Mouse (Mus musculus) hindbrain, embryonic 16.5 days (tissue): ENCODE data around the gene Lyve1. TPM values are rescaled to one million over a fixed set of nuclear protein-coding genes. Genes with fewer than 3 reads are reported as not detected.
A peak's percentile ranks its signal among the peaks of the same experiment; 100 is the strongest.

Experiments used
- ATAC-seq: fragments of 200-750 bp; cut with Nextera tagmentation; 2 replicates; pipeline ENCODE4 v1.8.0; 2017; ENCODE audit warnings: moderate TSS enrichment, moderate library complexity
- H3K27ac ChIP-seq: fragments of 300-500 bp; sonication (generic); 2 replicates; pipeline ENCODE4 v1.5.1; 2014; ENCODE audit warnings: low read depth, mild to moderate bottlenecking, control low read depth, low read length, moderate library complexity
- H3K27me3 ChIP-seq: fragments of 300-500 bp; sonication (generic); replicated peaks from 2 replicates; pipeline ENCODE4 v1.6.1; 2014; ENCODE audit warnings: low read length; ENCODE audit not compliant: control insufficient read depth, insufficient read depth
- H3K36me3 ChIP-seq: fragments of 300-500 bp; sonication (generic); 2 replicates; pipeline ENCODE4 v1.6.1; 2014; ENCODE audit warnings: mild to moderate bottlenecking, low read length, moderate library complexity, mixed read lengths; ENCODE audit not compliant: control insufficient read depth, insufficient read depth
- H3K4me1 ChIP-seq: fragments of 300-500 bp; sonication (generic); 2 replicates; pipeline ENCODE4 v1.6.1; 2014; ENCODE audit warnings: low read depth, low read length; ENCODE audit not compliant: control insufficient read depth, insufficient read depth
- H3K4me2 ChIP-seq: fragments of 300-500 bp; sonication (generic); 2 replicates; pipeline ENCODE4 v1.6.1; 2014; ENCODE audit warnings: mild to moderate bottlenecking, low read length, control low read depth, moderate library complexity
- H3K4me3 ChIP-seq: fragments of 300-500 bp; sonication (generic); 2 replicates; pipeline ENCODE4 v1.5.1; 2014; ENCODE audit warnings: mild to moderate bottlenecking, low read length, control low read depth, moderate library complexity
- H3K9ac ChIP-seq: fragments of 300-500 bp; sonication (generic); 2 replicates; pipeline ENCODE4 v1.6.1; 2014; ENCODE audit warnings: low read depth, mild to moderate bottlenecking, control low read depth, low read length, moderate library complexity
- H3K9me3 ChIP-seq: fragments of 300-500 bp; sonication (generic); 2 replicates; pipeline ENCODE4 v1.6.1; 2014; ENCODE audit warnings: mild to moderate bottlenecking, low read length, moderate library complexity; ENCODE audit not compliant: control insufficient read depth
- WGBS: fragments of 180-500 bp; shearing (Covaris S2); extraction: QIAGEN DNeasy Blood & Tissue Kit; methylation state at CpG from one replicate; pipeline ENCODE4 v1.1.7; 2014; 5-methylcytosine and 5-hydroxymethylcytosine counted together
- polyA plus RNA-seq: library from polyadenylated mRNA; unstranded; fragments of >200 nt; fragmentation: Nextera tagmentation; extraction: Ambion mirVana; gene quantifications from 2 replicates; pipeline ENCODE4 v1.2.1, GENCODE M21; 2015

Gene Lyve1
- polyA plus RNA-seq, 1 experiment from 2014 or later: 5.6 TPM

GRCm38 (mm10) chr7:110818787-110819350 is 44.2 kb downstream of the Lyve1 start:
- no peak for ATAC-seq
- Histone ChIP-seq H3K27me3 (no peaks in the 10 kb centered on the region), H3K4me1 (no peaks in the 10 kb centered on the region), H3K4me3 (no peak overlapping the region), H3K27ac (no peak overlapping the region), H3K9ac (no peak overlapping the region), H3K4me2 (no peak overlapping the region), H3K36me3 (peaks cover 6% of the 10 kb centered on the region; the same call in 1 of the 2 replicates), H3K9me3 (no peaks in the 10 kb centered on the region)
- 88% methylated on average over 11 of the region's 11 CpGs for WGBS

GRCm38 (mm10) chr7:110818206-110818605 is 44.8 kb downstream of the Lyve1 start:
- no peaks in the 10 kb centered on the region for H3K27me3 ChIP-seq
- ATAC-seq: no peak
- no peak overlapping the region for H3K4me3 ChIP-seq
- 77% methylated on average over 6 of the region's 6 CpGs for WGBS
- no peaks in the 10 kb centered on the region for H3K4me1 ChIP-seq
- H3K27ac ChIP-seq: no peak overlapping the region
- H3K9ac ChIP-seq: no peak overlapping the region
- peaks cover 3% of the 10 kb centered on the region; the same call in 1 of the 2 replicates for H3K36me3 ChIP-seq
- H3K9me3 ChIP-seq: no peaks in the 10 kb centered on the region
- no peak overlapping the region for H3K4me2 ChIP-seq

- no peaks in the 10 kb centered on the region for H3K9me3 ChIP-seq
- H3K4me3 ChIP-seq: no peak overlapping the region
- H3K4me1 ChIP-seq: no peaks in the 10 kb centered on the region
- H3K36me3 ChIP-seq: peaks cover 2% of the 10 kb centered on the region; the same call in 1 of the 2 replicates
- H3K27ac ChIP-seq: no peak overlapping the region
- no peak overlapping the region for H3K4me2 ChIP-seq
- no peaks in the 10 kb centered on the region for H3K27me3 ChIP-seq
- 72% methylated on average over 5 of the region's 5 CpGs for WGBS
- H3K9ac ChIP-seq: no peak overlapping the region
- 0 out of 2 replicates have a peak, but pooled peaks have one; percentile 52 for ATAC-seq
Observed at GRCm38 (mm10) chr7:110816037-110816436, 47.0 kb downstream of the Lyve1 start.

- H3K36me3 ChIP-seq: peaks cover 2% of the 10 kb centered on the region; the same call in 1 of the 2 replicates
- H3K27me3 ChIP-seq: no peaks in the 10 kb centered on the region
- H3K4me1 ChIP-seq: no peaks in the 10 kb centered on the region
- no peak overlapping the region for H3K4me2 ChIP-seq
- ATAC-seq: no peak
- WGBS: 93% methylated on average over 1 of the region's 1 CpGs
- no peak overlapping the region for H3K9ac ChIP-seq
- H3K9me3 ChIP-seq: no peaks in the 10 kb centered on the region
- no peak overlapping the region for H3K4me3 ChIP-seq
- no peak overlapping the region for H3K27ac ChIP-seq
Observed at GRCm38 (mm10) chr7:110813983-110814382, 49.1 kb downstream of the Lyve1 start.

- H3K27me3 ChIP-seq: no peaks in the 10 kb centered on the region
- no peak for ATAC-seq
- no peak overlapping the region for H3K4me3 ChIP-seq
- 0 out of 2 replicates have a peak, but pooled peaks cover 2% of the 10 kb centered on the region for H3K36me3 ChIP-seq
- no peaks in the 10 kb centered on the region for H3K4me1 ChIP-seq
- no peak overlapping the region for H3K4me2 ChIP-seq
- H3K9ac ChIP-seq: no peak overlapping the region
- H3K9me3 ChIP-seq: no peaks in the 10 kb centered on the region
- WGBS: 87% methylated on average over 5 of the region's 5 CpGs
- H3K27ac ChIP-seq: no peak overlapping the region
Observed at GRCm38 (mm10) chr7:110811529-110811928, 51.5 kb downstream of the Lyve1 start.

GRCm38 (mm10) chr7:110810995-110811394 is 52.0 kb downstream of the Lyve1 start:
- Histone ChIP-seq H3K4me1 (no peaks in the 10 kb centered on the region), H3K4me2 (no peak overlapping the region), H3K9me3 (no peaks in the 10 kb centered on the region), H3K9ac (no peak overlapping the region), H3K4me3 (no peak overlapping the region), H3K27ac (no peak overlapping the region), H3K36me3 (0 out of 2 replicates have a peak, but pooled peaks cover 2% of the 10 kb centered on the region), H3K27me3 (no peaks in the 10 kb centered on the region)
- 74% methylated on average over 8 of the region's 8 CpGs for WGBS
- ATAC-seq: no peak

GRCm38 (mm10) chr7:110809585-110810557 is 53.2 kb downstream of the Lyve1 start:
- Histone ChIP-seq H3K4me2 (no peak overlapping the region), H3K9ac (peak overlapping the region; percentile 19; the same call in 1 of the 2 replicates), H3K4me1 (no peaks in the 10 kb centered on the region), H3K27me3 (no peaks in the 10 kb centered on the region), H3K36me3 (0 out of 2 replicates have a peak, but pooled peaks cover 2% of the 10 kb centered on the region), H3K4me3 (no peak overlapping the region), H3K27ac (no peak overlapping the region), H3K9me3 (no peaks in the 10 kb centered on the region)
- ATAC-seq: peak; percentile 46
- 80% methylated on average over 18 of the region's 18 CpGs for WGBS

GRCm38 (mm10) chr7:110808962-110809361 is 54.1 kb downstream of the Lyve1 start:
- WGBS: 43% methylated on average over 3 of the region's 3 CpGs
- no peak overlapping the region for H3K4me2 ChIP-seq
- H3K9ac ChIP-seq: peak overlapping the region; percentile 19; the same call in 1 of the 2 replicates
- no peaks in the 10 kb centered on the region for H3K9me3 ChIP-seq
- no peak overlapping the region for H3K27ac ChIP-seq
- H3K4me1 ChIP-seq: peaks cover 3% of the 10 kb centered on the region
- no peak overlapping the region for H3K4me3 ChIP-seq
- no peaks in the 10 kb centered on the region for H3K27me3 ChIP-seq
- no peak for ATAC-seq
- 0 out of 2 replicates have a peak, but pooled peaks cover 2% of the 10 kb centered on the region for H3K36me3 ChIP-seq

- no peak overlapping the region for H3K27ac ChIP-seq
- 0 out of 2 replicates have a peak, but pooled peaks cover 2% of the 10 kb centered on the region for H3K36me3 ChIP-seq
- 93% methylated on average over 13 of the region's 13 CpGs for WGBS
- H3K4me2 ChIP-seq: no peak overlapping the region
- ATAC-seq: no peak
- H3K4me3 ChIP-seq: no peak overlapping the region
- no peaks in the 10 kb centered on the region for H3K27me3 ChIP-seq
- peaks cover 3% of the 10 kb centered on the region for H3K4me1 ChIP-seq
- no peak overlapping the region for H3K9ac ChIP-seq
- H3K9me3 ChIP-seq: no peaks in the 10 kb centered on the region
Observed at GRCm38 (mm10) chr7:110807460-110808030, 55.5 kb downstream of the Lyve1 start.
